Mouse (Mus musculus): Measurements from ENCODE around the gene Ero1lb.
"Not testable (repeated sequence)": the region's sequence is repeated elsewhere in the genome, so short reads cannot be mapped to it uniquely, and the experiment has no call there.

- not testable (repeated sequence) for TF ChIP-seq CTCF (IDR thresholded peaks at IDR 0.05; ENCODE audit: extremely low read depth, insufficient read depth, insufficient read length, insufficient replicate concordance); POLR2A (IDR thresholded peaks at IDR 0.05; ENCODE audit: low read depth, low read length)
Observed at GRCm38 (mm10) chr13:12615014-12615413, 49.3 kb downstream of the Ero1lb start.

Data from spleen, adult 2 months (tissue).